Mouse (Mus musculus): Measurements from ENCODE around the gene Gm6993. TPM values are rescaled to one million over a fixed set of nuclear protein-coding genes. Genes with fewer than 3 reads are reported as not detected.

Gene Gm6993
- total RNA-seq, 2 experiments from 2014 or later = not detected

GRCm38 (mm10) chr12:31222282-31222681 lies 18.3 kb upstream of the Gm6993 start:
- no peak for TF ChIP-seq CTCF (conservative IDR thresholded peaks at IDR 0.05)
- no peak for DNase-seq (ENCODE audit: low spot score in 2 of 2)
- H3K4me3 ChIP-seq = no peak overlapping the region
- no peak overlapping the region for H3K27ac ChIP-seq

DNA sequence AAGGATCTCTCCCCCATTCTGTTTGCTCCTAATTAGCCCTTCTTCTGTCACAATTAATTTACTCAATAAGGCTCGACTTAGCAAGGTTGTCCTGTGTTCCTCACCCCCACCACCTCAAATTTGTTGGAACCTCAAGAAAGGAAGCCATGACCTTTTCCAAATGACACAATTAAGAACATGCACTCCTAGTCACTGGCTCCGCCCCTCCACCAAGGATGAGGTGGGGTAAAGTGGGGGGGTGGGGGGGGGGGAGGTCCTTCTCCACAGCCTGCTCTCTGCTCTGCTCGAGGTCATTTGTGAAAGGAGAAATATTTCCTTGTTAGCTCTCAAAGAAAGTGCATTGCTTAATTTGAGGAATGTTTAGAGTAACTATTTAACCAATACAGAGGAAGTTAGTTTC lies 17.8 kb upstream of the Gm6993 start:
- no peak overlapping the region for H3K4me3 ChIP-seq
- no peak overlapping the region for H3K27ac ChIP-seq
- no peak for TF ChIP-seq CTCF (conservative IDR thresholded peaks at IDR 0.05)
- DNase-seq (ENCODE audit: low spot score in 2 of 2) = no peak

DNA sequence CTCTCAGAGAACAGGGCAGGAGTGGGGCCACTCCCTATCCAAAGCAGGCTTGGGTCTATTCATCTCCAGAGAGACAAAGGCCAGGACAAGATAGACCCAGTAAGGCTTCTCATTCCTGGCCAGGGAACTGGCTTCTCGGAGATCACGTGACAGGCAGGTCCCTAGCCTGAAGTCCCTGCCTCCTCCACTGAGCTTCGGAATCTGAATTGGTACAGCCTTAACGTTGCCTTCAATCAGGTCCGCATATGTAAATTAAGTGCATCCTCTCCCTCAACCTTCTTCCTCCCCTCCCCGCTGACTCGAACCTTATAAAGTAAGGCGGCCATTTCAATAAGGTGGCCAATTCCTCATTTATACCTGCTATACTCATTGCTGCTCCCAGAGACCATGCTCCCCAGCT lies 15.1 kb upstream of the Gm6993 start:
- no peak for DNase-seq (ENCODE audit: low spot score in 2 of 2)
- Histone ChIP-seq H3K4me3 (no peak overlapping the region), H3K27ac (no peak overlapping the region)
- TF ChIP-seq CTCF (conservative IDR thresholded peaks at IDR 0.05) = no peak

DNA sequence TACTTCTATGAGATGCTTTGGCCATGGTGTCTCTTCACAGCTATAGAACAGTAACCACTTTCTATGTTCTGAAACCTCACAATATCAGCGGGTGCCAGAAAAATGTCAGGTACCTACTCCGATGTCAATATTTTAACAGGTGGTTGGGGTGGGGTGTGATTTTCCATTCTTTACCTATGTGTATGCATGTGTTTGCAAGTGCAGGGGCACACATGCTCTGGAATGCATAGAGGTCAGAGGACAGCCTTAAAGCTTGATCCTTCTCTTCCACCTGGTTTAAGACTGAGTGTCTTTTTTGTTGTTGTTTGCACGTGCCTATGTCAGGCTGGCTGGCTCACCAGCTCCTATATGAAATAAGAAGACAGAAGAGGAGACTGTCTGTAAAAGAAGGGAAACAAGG lies 13.4 kb upstream of the Gm6993 start:
- H3K4me3 ChIP-seq = no peak overlapping the region
- no peak overlapping the region for H3K27ac ChIP-seq
- DNase-seq (ENCODE audit: low spot score in 2 of 2) = no peak
- no peak for TF ChIP-seq CTCF (conservative IDR thresholded peaks at IDR 0.05)

DNA sequence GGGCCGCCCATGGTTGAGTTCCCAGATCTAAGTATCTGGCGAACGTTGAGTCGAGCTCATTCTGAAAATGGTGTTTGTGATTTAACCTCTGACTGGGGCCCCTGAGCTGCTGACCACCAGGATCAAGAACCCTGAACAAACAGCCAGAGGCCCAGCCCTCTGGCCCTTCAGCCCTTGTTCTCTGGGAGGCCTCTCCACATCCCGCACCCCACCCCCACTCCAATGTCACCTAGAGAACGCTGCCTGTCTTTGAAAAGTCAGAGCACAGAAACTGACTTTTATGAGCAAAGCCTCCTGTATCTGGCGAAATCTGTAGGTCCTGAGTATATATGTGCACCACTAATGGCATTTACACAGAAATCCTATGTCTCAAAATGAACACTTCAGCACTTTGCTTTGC lies 11.7 kb upstream of the Gm6993 start:
- no peak for DNase-seq (ENCODE audit: low spot score in 2 of 2)
- no peak overlapping the region for H3K4me3 ChIP-seq
- TF ChIP-seq CTCF (conservative IDR thresholded peaks at IDR 0.05) = no peak
- H3K27ac ChIP-seq = no peak overlapping the region

DNA sequence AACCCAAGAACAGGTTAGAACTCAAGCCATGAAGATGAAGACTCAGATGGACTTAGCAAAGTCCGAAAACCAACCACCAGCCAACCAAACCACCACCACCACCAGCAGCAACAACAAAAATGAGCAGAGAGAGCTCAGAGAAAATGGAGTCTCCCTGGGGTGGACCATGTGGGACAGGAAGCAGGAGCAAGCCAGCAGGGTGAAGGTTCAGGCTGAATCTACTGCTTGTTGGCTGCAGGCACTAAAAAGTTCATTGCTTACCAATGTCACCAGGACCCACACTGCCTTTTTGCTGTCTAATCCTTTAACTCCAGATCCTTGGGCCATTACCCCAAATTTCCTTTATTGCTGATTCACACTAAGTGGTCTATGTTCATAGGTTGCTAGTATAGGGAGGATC lies 7.9 kb upstream of the Gm6993 start:
- DNase-seq (ENCODE audit: low spot score in 2 of 2) = no peak
- Histone ChIP-seq H3K27ac (no peak overlapping the region), H3K4me3 (no peak overlapping the region)
- no peak for TF ChIP-seq CTCF (conservative IDR thresholded peaks at IDR 0.05)

DNA sequence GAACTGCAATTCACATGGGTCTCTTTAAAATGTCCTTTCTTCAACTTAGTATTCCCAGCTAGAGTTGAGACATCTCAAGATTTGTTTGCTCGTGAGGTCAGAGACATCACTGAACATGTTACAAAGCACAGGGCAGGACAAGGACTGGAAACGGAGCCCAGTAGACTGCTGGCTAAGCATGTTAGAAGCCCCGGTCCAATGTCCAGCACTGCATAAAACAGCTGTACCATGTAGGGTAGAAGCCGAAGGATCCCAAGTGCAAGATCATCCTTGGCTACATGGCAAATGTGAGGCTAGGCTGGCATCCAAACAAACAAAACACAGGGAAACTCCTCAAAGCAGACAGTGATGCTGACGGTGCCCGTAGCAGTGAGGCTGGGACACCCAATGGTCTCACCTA lies 5.6 kb upstream of the Gm6993 start:
- no peak overlapping the region for H3K27ac ChIP-seq
- H3K4me3 ChIP-seq = no peak overlapping the region
- TF ChIP-seq CTCF (conservative IDR thresholded peaks at IDR 0.05) = no peak
- no peak for DNase-seq (ENCODE audit: low spot score in 2 of 2)

DNA sequence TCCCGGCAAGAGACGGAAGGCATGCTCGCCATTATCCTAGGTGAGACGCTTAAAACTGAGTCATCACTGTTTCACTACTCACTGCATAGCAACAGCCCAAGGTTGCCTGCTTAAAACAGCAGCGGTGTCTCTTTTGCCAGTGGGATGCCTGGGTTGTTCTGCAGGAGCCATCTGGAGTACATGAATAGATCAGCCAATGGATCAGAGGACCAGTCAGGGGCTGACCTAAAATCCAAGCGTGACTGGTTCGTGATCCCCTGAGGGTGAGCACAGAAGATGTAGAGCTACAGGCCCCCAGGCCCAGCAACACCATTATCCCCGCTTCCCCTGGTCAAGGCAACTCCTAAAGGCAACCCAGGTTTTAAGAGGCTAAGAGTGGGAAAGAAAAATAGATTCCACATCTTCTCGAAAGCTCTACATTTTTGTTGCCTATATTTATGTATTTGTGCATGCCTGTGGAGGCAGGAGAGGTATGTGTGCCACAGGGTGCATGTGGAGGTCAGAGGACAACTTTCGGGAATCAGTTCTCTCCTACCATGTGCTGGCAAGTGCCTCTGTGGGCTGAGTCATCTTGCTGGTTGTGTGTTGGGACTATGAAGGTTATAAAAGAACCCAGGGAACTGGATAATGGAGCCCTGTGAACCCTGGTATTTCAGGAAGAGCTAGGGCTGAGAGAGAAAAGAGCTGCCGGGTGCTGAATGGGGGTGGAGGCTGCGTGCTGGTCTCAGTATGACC lies 3.5 kb upstream of the Gm6993 start:
- TF ChIP-seq CTCF (conservative IDR thresholded peaks at IDR 0.05) = no peak
- DNase-seq (ENCODE audit: low spot score in 2 of 2) = peak in 1 of 2 experiments; percentile 11
- H3K4me3 ChIP-seq = no peak overlapping the region
- H3K27ac ChIP-seq = no peak overlapping the region

GRCm38 (mm10) chr12:31239031-31239583 lies 1.5 kb upstream of the Gm6993 start:
- no peak for DNase-seq (ENCODE audit: low spot score in 2 of 2)

GRCm38 (mm10) chr12:31239798-31240197 lies 772 bp upstream of the Gm6993 start:
- no peak for DNase-seq (ENCODE audit: low spot score in 2 of 2)
- TF ChIP-seq CTCF (conservative IDR thresholded peaks at IDR 0.05) = no peak
- H3K4me3 ChIP-seq = no peak overlapping the region

More at GRCm38 (mm10) chr12:31239031-31239583, 1.5 kb upstream of the Gm6993 start:
- Histone ChIP-seq H3K27ac (no peak overlapping the region), H3K4me3 (no peak overlapping the region)
- no peak for TF ChIP-seq CTCF (conservative IDR thresholded peaks at IDR 0.05)

DNA sequence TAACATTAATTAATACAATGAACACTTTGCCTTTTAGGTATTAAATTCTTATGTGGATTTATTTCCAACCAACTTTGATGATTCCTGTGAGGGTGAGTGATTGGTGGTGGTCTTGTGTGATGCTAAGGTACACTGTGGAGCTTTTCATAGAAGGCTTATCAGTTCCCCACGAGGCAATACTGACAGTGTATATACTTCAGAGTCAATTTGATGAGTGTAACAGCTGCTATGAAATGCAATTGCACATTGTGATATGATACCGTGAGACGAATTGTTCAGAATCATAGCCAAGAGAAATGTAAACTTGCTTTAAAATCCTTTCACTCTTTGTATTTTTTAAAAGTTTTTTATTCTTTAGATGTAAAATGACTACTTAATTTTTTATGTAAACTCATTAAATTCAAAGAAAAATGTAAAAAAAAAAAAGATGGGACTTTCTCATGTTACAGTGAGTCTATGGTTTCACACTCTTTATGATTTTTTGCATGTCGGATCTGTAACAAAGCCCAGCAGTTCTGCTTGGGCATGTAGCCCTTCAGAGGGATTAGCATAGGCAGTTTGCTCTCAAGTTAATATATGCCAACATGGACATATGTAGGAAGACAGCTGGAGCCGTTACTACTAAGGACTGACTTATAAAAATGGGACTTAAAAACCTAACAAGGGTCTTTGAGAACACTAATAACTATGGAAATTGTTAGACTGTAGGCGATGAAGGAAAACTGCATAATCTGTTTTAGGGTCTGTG lies 1.2 kb downstream of the Gm6993 start:
- TF ChIP-seq CTCF (conservative IDR thresholded peaks at IDR 0.05) = no peak
- DNase-seq (ENCODE audit: low spot score in 2 of 2) = no peak
- Histone ChIP-seq H3K4me3 (no peak overlapping the region), H3K27ac (no peak overlapping the region)

More at GRCm38 (mm10) chr12:31239798-31240197, 772 bp upstream of the Gm6993 start:
- H3K27ac ChIP-seq = no peak overlapping the region

DNA sequence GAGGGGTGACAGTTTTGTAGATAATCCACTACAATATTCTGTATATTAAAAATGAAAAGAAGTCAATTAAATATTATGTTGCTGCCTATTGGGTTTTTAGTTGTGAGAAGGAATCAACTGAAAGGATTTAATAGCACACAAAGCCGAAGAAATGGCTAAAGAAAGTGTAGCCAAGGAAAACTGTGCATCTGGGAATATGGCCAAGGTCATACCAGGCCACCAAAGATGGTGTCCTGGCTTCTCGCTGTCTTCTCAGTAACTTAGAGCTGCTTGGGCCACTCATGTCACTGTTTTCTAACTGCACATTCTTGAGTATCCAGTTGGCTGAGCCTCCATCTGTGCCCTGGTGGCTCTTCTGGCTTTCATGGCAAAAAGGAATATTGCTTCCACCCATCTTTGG lies 3.4 kb downstream of the Gm6993 start:
- Histone ChIP-seq H3K4me3 (no peak overlapping the region), H3K27ac (no peak overlapping the region)
- TF ChIP-seq CTCF (conservative IDR thresholded peaks at IDR 0.05) = no peak
- DNase-seq (ENCODE audit: low spot score in 2 of 2) = no peak

DNA sequence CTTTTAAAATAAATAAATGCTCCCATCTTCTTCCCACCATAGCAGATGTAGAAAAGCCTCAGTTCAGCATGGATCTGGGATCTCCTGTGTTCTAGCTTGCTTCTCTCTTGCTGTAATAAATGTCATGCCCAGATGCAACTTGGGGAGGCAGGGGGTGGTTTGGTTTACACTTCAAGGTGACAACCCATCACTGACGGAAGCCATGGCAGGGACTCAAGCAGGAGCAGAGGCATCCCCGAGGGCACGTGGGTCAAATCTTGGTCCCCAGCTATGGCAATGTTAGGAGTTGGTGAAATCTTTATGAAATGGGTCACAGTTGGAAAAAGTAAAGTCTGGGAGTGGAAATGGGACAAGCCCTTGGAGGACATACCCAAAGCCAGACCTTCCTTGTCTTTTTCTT lies 4.1 kb downstream of the Gm6993 start:
- no peak for DNase-seq (ENCODE audit: low spot score in 2 of 2)
- Histone ChIP-seq H3K27ac (no peak overlapping the region), H3K4me3 (no peak overlapping the region)
- no peak for TF ChIP-seq CTCF (conservative IDR thresholded peaks at IDR 0.05)

Data from layer of hippocampus, adult 2 months (tissue).